Mouse (Mus musculus): ENCODE results near the gene 4930555G01Rik. TPM values are rescaled to one million over a fixed set of nuclear protein-coding genes. Genes with fewer than 3 reads are reported as not detected.

Gene 4930555G01Rik
- not detected for polyA plus RNA-seq (2017; shearing (Covaris generic))

GRCm38 (mm10) chr14:5050329-5050728 lies at the start of gene 4930555G01Rik:
4930555G01Rik (plus strand) TSS chr14:5050629.

GRCm38 (mm10) chr14:5015591-5015990 lies 34.8 kb upstream of the 4930555G01Rik start, which contains the start of gene Gm3298:
Gm3298 (plus strand) TSS chr14:5015891.

GRCm38 (mm10) chr14:5070611-5071490 lies 20.4 kb downstream of the 4930555G01Rik start, which contains the start of gene Gm8281:
Gm8281 (plus strand) TSS chr14:5071040.

Other genes with a start within 250 kb of the 4930555G01Rik start
- gene Gm3269, start 212.5 kb upstream of the 4930555G01Rik start, polyA plus RNA-seq (2017; shearing (Covaris generic)): not detected
- 2.8 TPM for gene Gm3264, start 195.1 kb upstream of the 4930555G01Rik start, polyA plus RNA-seq (2017; shearing (Covaris generic))
- gene Gm3278, start 158.2 kb upstream of the 4930555G01Rik start, polyA plus RNA-seq (2017; shearing (Covaris generic)): not detected
- gene Gm8297, start 66.7 kb upstream of the 4930555G01Rik start, polyA plus RNA-seq (2017; shearing (Covaris generic)): 0.44 TPM
- gene Gm3298, start 34.7 kb upstream of the 4930555G01Rik start, polyA plus RNA-seq (2017; shearing (Covaris generic)): not detected
- 9.8 TPM for gene Gm8281, start 20.4 kb downstream of the 4930555G01Rik start, polyA plus RNA-seq (2017; shearing (Covaris generic))
- gene Gm8279, start 80.9 kb downstream of the 4930555G01Rik start, polyA plus RNA-seq (2017; shearing (Covaris generic)): 0.33 TPM
- gene Gm3317, start 113.9 kb downstream of the 4930555G01Rik start, polyA plus RNA-seq (2017; shearing (Covaris generic)): not detected
- not detected for gene Gm8271, start 135.2 kb downstream of the 4930555G01Rik start, polyA plus RNA-seq (2017; shearing (Covaris generic))
- not detected for gene Gm3526, start 210.0 kb downstream of the 4930555G01Rik start, polyA plus RNA-seq (2017; shearing (Covaris generic))

Data from inflammation-experienced regulatory T-cells, adult 16 weeks (primary cell).